Mouse (Mus musculus): ENCODE data around the gene Carns1.

DNA sequence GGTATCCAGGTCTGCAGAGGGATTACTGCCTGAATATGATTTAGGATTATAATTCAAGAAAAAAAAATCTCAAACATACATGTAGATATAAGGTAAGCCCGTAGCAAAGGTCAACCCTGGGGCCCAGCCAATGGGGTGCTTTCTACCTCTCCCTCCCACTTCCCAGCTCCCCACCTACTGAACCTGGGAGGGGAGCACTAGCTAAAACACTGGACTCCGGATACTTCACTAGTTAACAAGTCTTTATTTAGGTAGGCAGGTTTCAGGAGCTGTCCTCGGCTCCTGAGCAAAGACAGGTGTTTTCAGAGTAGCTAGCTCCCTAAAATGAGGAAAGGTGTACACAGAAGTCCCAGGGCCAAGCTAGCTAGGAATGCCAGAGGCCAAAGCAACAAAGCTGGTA is 11.2 kb downstream of the Carns1 start:
- TF ChIP-seq CTCF (IDR thresholded peaks at IDR 0.05; ENCODE audit: extremely low read depth, insufficient read depth, low read length) = no peak
- TF ChIP-seq POLR2A (IDR thresholded peaks at IDR 0.05; ENCODE audit: extremely low read depth, insufficient read depth, low read length) = no peak
